Mouse (Mus musculus): ENCODE results near the gene Tbc1d22a.
A peak's percentile ranks its signal among the peaks of the same experiment; 100 is the strongest.

Tbc1d22a gene

DNA sequence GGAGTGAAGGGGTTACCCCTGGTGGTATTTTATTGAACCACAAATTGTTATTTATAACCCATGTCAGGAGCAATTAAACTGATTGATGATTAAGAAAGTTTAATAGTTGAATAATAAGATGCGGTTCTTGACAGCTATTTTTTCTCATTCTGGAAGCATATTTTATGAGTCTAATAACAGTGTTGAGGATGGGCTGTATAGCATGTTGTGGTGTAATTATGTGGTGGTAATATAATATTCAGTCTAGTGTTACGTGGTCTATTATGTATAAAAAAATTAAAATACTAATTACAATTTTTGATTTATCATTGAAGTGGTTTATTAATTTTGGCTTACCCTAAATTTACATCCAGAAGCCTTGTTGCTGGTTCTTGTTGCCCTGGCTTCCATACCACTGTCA lies 125.5 kb downstream of the Tbc1d22a start:
- no peak for DNase-seq (ENCODE audit: low read depth)

DNA sequence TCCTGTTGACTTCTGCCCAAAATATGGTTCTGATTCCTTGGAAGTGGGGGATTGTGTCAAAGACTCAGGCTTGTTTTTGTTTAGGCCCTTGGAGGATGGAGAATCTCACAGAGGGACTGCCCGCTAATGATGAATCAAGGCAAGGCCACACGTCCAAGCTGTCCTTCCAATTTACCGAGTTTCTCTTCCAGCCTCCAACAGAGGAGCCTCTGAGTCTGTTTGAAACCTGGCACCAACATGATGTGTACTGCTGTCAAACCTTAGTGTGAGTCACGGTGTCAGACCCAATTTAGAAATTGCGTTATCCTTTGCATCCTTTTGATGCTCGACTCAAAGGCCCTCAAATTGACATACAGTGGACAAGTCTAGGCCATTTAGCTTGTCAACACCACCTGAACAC lies 126.5 kb downstream of the Tbc1d22a start:
- DNase-seq (ENCODE audit: low read depth), result no peak

DNA sequence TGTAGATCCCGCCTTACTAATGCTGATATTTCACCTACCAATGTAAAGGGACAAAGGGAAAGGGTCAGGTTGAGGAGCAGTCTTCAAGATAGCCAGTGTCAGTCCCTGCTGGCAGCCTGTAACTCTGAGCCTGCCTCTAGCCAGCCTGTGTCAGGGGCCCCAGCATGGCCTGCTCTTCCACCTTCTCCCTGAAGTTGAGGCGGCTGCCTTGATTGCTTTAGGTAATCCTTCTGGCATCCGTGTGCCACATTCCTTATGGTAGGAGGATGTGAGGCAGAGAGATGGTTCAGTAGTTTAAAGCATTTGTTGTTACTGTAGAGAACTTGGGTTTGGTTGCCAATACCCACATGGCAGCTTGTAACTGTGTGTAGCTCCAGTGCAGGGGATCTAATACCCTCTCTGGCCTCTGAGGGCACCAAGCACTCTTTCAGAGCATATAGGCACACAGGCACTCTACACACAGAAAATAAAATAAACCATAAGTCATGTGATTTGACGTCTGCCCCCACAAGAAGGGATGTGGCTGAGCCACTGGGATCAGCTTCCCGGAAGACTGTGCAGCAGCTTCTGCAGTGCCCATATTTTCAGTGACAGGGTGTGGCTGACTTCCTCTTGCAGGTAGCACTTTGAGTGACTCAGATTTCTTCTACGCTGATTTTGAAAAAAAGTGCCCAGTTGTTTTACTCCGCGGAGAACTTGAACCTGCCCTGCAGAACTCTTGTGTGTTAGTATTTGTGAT lies 128.5 kb downstream of the Tbc1d22a start:
- DNase-seq (ENCODE audit: low read depth), result no peak

DNA sequence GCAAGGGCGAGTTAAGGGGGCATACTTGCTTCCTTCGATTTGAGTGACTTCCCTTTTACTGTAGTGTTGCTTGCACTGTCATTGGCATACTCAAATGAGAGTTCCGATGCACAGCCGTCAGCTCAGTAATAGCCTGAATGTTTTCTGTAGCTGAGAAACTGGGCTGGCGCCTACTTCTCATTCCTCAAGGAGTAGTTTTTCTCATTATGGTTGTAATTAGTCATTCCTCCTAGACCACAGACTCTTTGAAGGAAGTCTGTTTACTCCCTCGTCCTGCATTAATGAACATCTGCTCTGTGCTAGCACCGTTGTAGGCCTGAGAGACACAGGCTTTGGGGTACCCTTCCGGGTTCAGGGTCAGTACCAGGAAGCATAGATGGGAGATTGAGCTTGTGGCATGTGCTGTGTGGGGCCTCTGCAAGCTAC lies 130.7 kb downstream of the Tbc1d22a start:
- peak; percentile 8 for DNase-seq (ENCODE audit: low read depth)

DNA sequence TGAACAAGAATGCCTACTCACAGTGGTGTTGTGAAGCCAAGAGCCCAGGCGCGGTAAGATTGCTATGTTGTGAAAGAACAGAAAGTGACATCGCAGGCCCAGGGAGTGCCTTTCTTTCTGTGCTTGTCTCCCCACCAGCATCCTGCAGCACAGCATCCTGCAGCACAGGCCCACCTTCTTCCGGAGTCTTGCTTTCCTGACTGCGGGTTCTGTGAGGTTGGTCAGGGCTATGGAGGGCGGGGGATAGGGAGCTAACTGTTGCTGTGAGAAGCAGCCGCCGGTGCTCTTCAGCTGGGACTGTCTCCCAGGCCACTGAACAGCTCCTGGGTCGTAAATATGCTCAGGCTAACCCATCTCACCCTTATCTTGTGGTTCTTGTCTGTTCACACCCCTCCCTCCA lies 131.6 kb downstream of the Tbc1d22a start:
- no peak for DNase-seq (ENCODE audit: low read depth)

DNA sequence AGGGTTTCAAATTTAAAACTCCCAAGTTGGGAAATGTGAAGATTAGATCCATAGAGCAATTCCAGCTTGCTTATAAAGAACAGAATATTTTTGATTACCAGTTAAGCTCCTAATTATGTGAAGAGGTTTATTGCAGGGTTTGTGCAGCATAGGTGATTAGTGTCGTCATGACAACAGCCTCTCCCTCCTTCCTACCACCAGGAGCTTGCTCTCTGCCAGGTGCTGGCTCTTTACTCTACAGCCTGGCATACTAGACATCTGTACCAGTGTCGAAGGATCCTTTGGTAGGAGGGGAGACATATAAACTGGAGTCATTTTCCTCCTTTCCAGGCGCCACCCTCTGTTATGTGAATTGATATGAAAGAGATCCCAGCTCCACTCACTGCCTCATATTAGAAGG lies 132.3 kb downstream of the Tbc1d22a start:
- no peak for DNase-seq (ENCODE audit: low read depth)

DNA sequence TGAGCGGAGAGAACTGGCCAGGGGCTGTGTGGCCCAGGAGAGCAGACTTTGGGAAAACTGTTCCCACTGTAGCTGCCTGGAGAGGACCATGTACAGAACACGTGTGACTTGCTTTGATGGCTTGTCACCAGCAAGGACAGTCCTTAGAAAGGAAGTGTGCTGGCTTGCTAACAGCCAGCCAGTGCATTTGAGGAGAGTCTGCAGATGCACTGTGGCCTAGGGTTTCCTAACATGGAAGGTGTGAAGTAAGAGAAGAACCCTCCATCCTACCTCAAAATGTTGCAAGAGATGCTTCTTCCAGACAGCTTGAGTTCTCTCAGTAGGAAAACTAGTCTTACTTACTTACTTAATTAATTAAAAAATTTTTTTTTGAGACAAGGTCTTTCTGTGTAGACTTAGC lies 140.7 kb downstream of the Tbc1d22a start:
- DNase-seq (ENCODE audit: low read depth), result peak; percentile 46

DNA sequence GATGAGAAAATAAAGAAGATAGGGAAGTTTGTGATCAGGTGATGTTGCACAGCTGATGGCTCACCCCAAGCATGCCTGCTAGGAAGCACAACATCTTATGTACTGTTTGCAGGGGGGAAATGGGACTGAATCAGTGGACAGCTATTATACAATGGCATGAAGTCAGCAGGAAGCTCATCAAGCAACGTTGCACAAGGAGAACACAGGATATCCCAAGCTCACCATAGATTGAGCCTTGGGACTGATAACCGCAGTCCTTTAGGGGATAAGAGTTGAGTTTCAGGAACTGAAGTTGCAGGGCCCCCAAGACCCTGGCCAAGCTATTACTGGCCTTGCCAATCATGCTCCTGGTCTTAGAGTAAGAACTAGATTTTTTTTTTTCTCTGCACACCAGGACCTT lies 141.6 kb downstream of the Tbc1d22a start:
- DNase-seq (ENCODE audit: low read depth), result peak; percentile 58

DNA sequence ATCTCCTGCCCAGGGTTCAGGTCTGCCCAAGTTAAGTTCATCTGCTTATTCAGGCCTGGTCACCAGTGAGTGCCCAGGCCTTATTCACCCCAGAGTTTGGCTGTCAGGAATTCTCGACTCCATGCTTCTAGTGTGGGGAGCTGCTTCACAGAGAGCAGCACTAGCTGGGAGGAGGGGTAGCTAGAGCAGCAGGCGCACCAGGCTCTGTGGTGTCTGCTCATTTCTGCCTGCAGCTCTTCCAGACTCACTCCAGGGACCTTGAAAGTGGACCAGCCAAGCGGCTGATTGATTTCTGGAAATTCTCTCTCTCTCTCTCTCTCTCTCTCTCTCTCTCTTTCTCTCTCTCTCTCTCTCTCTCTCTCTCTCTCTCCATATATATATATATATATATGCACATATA lies 146.1 kb downstream of the Tbc1d22a start:
- DNase-seq (ENCODE audit: low read depth), result no peak

DNA sequence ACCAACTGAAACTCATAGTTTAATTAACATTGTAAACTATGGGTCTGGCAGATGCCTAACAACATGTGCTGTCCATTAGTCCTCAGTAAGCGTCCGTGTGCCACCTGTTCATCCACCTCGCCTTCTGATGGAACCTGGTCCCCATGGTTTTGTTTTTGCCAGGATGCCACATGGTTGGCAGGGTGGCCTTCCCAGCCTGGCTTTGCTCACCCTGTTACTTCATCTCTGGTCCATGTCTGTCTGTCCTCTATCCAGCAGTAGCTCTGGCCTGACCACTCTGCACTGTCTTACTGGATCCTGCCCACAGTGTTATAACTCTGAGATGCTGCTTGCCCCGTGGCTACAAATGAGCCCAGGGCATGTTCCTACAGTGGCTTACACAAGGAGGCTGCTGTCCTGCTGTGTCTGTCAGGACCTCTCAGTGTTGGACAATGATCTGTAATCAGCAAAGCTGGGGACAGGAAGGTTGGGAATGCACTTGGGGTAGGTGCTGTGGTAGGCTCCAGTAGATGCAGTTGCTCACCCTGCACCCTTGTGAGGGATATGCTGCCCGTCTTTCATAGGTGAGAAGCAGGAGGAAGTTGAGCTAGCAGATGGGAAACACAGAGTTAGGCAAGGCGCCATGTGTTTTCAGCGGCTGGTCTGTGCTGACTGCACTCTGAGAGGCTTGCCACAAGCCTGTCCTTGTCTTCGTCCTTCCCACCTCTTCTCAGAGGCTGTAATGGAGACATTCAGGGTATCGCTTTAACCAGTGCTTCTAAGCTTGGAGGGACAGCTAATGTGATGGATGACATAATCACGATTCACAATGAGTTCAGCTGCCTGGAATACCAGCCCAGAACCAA lies 148.3 kb downstream of the Tbc1d22a start:
- DNase-seq (ENCODE audit: low read depth), result no peak

DNA sequence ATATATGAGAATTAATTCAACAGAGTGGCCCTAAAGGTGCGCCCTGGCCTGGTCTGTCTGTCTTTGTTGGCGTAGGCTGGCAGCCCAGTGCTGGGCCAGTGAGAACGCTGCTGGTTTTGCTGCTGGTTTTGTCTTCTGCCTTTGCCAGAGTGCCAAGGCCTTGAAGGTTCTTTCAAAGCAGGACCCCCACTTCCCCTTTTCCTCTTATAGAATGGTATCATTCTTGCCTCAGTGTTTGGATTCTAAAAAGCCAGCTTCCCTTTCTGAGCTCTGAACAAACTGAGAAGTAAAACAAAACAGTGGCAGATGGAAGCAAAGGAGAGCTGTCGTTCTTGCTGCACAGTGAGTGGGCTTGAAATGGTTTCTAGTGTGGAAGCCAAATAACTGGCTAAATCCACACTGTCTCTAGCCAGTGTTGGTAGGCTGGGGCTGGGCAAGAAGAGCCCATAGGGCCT lies 149.6 kb downstream of the Tbc1d22a start:
- DNase-seq (ENCODE audit: low read depth), result peak; percentile 31

DNA sequence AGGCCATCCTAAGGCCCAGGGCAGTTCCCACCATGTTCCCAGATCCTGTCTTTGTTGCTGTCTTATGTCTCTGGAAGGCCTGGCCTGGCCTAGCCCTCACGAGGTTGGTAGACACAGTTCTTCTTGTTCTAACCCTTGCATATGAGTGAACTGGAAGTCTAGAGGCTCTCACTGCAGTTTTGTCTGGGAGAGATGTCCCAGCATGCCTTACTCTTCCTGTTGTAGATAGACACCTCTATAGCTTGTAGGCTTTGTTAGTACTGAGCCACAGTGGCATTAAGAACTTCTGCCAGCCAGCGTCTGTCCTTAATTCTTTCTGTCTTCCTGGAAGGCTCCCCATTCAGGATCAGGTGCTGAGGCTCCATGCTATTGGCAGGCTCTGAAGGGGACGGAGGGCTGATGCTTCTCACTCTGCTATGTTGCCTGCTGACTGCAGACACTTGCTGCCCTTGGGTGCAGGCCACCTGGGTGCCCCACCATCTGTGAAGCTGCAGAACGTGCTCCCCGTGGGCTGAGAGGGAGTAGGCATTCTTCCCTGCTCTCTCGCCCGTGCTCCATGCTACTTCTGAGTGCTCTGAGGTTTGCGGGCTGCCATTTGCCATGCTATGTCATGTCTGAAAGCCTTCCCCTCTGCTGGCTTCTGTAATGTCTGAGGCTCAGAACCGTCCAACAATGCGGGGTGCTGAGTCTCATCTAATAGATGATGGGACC lies 150.8 kb downstream of the Tbc1d22a start:
- no peak for DNase-seq (ENCODE audit: low read depth)

DNA sequence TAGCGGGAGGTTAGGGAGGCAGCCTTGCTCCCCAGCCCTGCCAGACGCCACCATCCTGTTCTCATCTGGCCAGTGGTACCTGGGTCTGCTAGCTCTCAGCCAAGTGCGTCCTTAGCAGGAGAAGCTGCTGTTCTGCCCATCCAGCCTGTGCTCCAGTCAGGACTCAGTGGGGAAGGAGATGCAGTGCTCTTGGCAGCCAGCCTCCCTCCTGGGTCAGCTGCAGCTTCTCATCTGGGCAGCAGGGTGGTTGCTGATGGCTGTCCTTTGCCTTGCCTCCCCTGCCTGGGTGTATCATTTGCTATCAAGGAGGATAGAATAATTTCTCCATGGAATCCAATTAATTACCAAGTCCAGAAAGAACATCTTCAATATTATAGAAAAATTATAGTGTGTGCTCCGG lies 152.5 kb downstream of the Tbc1d22a start:
- DNase-seq (ENCODE audit: low read depth), result no peak

DNA sequence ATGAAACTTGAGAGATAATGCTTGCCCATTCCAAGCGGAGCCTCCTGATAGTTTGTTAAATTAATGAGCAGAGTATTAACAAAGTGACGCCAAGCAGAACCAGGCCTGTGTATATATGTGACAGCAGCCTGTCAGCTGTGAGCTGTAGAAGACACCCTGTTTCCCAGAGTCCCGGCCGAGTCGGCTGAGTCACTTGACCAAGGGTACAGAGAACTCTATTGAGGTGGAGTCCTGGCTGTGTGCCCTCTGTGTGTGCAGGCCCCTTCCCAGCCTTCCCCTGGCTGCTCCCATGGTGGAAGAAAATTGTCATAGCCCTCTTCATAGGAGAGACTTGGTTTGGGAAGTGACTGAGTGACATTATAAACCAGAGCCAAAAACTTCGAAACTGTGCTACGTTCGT lies 153.0 kb downstream of the Tbc1d22a start:
- DNase-seq (ENCODE audit: low read depth), result no peak

DNA sequence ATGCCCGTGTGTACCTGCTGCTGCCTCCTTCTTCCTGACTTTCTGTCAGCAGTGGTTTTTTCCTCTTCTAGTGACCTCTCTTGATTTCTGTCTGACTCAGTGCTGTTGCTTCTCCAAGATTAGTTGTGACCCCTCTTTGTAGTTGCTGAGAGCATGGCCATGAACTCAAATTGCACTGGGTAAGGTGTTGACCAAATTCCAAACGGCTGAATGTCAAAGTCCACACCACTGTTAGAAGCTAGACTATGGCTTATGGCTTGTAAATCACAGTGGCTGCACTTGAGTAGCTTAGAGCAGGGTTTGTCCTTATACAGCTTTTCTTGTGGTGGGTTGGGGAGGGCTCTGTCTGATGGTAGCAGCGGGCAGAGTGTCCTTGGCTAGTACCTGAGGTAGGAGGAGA lies 156.6 kb downstream of the Tbc1d22a start:
- no peak for DNase-seq (ENCODE audit: low read depth)

DNA sequence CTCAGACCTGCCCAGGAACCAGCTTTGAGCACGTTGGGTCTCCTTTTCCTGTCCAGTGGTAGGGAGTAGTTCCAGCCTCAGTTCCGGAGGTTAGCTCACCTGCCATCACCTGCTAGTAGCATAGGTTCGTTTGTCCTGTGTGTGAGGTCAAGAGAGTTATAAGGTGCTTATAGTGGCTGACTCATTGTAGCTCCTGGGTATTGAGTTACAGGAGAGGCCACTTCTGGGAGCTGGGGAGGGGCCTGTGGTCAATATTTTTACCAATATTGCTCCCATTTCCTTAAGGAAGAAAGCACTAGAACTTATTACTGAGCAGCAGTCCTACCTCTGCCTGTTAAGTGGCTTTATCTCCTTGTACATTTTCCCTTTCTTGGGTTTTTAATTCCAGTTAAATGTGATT lies 161.0 kb downstream of the Tbc1d22a start:
- DNase-seq (ENCODE audit: low read depth), result no peak

DNA sequence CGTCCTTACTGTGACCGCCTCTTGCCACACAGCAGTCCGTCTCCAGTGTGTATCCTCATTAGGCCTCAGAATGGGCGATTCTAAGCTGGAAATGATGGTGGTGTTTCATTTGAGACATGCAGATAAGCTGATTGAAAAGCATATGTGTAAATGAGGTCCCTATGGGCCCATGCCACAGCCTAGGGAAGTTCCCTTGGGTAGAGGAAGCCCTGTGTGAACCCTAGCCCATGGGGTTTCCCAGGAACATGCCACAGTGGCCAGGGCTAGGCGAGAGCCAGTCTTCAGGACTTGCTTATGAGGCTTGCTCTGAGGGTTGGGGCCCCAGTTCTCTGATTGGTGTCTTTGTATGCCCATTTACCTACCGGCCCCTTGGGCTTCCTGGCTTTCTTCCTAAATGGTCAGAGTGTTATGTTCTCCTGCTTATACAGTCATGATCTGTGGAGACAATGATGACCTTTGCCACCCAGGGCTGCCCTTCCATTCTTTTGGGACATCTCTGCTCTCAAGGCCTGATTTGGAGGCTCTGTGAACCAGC lies 161.7 kb downstream of the Tbc1d22a start:
- DNase-seq (ENCODE audit: low read depth), result no peak

DNA sequence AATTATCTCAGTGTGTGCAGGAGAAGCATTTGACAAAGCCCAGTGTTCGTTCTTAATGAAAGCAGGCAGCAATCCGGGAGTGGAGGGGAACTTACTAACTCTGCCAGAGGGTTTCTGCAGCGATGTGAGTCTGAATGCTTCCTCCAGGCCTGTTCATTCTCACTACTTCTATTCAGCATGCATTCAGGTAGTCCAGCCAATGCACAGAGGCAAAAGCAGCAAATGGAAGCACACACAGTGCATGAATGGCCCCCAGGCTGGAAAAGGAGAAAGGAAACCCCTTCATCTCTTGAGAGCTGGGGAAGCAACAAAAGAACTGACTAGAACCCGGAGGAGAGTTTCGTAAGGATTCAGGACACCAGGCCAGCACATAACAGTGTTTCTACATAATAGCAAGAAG lies 169.0 kb downstream of the Tbc1d22a start:
- DNase-seq (ENCODE audit: low read depth), result no peak

DNA sequence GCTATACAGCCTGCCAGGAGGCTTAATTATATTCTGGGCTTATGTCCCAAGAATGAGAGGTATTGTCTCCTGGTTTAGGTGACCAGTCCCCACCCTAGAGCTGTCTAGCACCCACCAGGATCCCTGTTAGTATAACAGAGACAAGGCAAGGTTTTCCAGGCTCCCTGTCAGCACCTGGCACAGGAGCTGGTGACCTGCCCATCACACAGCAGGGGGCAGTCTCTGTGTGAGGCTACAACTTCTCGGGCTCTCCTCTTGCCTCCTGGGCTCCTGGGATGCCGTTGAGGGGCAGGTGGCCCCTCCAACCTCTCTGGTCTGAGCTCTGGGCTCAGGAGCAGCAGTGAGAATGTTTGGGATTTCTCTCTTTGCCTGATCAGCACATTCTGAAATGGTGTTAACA lies 171.2 kb downstream of the Tbc1d22a start:
- no peak for DNase-seq (ENCODE audit: low read depth)

DNA sequence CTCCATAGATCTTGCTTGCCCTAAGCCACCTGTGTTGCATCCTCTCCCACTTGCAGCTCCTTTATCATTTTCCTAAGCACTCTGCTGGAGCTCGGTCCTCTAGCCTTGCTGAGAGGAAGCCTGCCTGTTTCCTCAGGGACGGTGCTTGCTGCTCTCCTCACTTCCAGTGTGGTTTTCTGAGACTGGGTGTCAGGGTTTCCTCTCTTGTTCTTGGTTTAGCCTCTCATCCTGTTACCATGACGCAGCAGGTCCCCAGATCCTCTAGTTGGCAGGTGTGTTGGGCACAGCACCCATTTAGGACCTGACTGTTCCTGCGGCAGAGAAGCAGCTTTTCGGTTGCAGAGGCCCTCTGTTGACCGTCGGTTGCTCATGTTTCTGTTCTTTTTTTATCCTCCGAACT lies 172.1 kb downstream of the Tbc1d22a start:
- peak; percentile 32 for DNase-seq (ENCODE audit: low read depth)

DNA sequence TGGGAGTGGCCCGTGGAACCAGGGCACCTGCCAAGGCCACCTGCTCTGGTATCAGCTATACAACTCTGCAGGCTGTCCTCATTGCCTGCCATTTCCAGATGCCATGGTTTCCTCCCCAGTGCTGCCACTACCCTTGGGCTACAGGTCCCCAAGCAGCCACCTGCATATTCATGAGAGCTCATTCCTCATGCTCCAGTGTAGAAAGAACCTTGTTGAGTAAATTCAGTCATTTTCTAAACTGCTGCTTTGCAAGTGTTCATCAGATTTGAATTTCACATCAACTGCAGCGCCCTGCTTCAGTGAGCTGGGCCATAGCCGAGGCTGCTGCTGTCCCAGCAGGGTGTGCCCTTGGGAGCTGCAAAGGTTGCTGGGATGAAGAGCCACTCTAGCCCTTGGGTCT lies 174.3 kb downstream of the Tbc1d22a start:
- no peak for DNase-seq (ENCODE audit: low read depth)

DNA sequence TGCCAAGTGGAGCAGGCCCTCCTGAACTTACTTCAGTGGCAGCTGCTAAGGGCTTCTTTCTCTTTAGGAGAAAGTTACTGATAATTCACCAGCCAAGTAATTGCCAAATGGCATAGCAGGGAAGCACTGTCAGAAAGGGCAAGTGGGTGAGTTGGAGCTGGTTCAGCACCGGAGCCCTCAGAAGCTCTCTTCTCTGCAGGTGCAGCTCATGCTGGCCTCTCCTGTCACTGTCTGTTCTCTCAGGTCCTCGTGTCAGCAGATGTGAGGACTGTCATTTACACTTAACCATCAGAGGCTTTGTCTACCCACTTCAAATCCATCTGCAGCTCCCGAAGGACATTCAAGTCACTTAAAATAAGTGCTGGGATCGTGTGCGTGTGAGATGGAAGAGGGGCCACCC lies 190.6 kb downstream of the Tbc1d22a start:
- DNase-seq (ENCODE audit: low read depth), result no peak

DNA sequence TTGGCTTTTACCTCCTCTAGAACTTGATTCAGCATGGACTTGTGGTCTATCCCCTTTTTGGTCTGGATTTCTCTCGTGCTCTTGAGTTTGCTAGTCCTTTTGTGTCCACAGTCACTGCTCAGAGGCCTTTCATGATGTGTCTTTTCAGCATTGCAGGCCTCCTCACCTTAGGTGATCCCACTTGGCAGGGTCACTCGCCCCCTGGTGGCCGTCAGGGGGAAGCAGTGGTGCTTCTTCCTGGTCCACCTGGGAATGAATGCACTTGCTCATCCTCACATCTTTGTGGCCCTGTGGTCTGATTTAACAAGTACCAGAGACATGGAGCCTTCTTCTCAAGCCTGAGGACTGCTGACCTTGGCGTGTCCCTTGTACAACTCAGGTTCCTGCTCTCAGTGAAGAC lies 191.3 kb downstream of the Tbc1d22a start:
- DNase-seq (ENCODE audit: low read depth), result peak; percentile 56
